Mouse (Mus musculus) heart, adult 2 months (tissue): ENCODE measurements at regions not wholly inside any gene's neighbourhood (a gene's known extent, or its start where the extent isn't known, plus 50 kb on each side); places are given as distances from the start of the nearest gene placed in this dataset.

Source experiments
- CTCF ChIP-seq: fragments of 200-600 bp; IDR thresholded peaks from 2 replicates; pipeline ENCODE4 v1.8.1; 2022; ENCODE audit warnings: antibody characterized with exemption, mild to moderate bottlenecking, moderate library complexity
- POLR2A ChIP-seq: fragments of 200-500 bp; IDR thresholded peaks from 2 replicates; pipeline ENCODE4 v1.6.1; 2011; ENCODE audit warnings: mild to moderate bottlenecking, low read depth, low read length, control low read depth; ENCODE audit not compliant: insufficient read depth

DNA sequence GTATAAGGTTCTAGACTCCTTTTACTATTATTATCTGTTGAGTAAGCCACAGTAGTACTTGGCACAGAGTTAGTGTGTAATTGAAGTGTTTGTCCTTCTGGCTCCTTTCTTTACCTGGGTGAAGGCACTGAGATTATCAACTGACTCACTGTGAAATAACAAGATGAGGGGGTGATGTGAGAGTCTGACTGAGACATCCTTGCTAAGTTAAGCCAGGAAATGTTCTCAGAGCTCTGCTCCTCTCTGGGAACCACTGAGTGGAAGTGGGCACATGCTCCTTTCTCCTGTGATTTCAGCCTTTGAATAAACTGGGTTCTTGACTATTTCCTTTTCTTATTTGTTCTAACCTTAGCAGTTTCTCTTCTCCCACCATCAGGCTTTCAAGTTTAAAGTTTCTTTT is 380.7 kb upstream of the Prkcq start:
- TF ChIP-seq POLR2A: no peak
- TF ChIP-seq CTCF: no peak
